Mouse (Mus musculus) embryonic fibroblast, embryonic 13.5 days (primary cell): ENCODE data around the gene Eps15l1. TPM values are rescaled to one million over a fixed set of nuclear protein-coding genes. Genes with fewer than 3 reads are reported as not detected.

ENCODE experiments used
- H3K27ac ChIP-seq: 2 replicates; pipeline ENCODE4 v1.5.1; 2012; ENCODE audit warnings: low read length, control low read depth, inconsistent platforms; ENCODE audit not compliant: insufficient read depth
- H3K4me1 ChIP-seq: 2 replicates; pipeline ENCODE4 v1.6.1; 2011; ENCODE audit warnings: low read length; ENCODE audit not compliant: control insufficient read depth, insufficient read depth
- H3K4me3 ChIP-seq: 2 replicates; pipeline ENCODE4 v1.5.1; 2011; ENCODE audit warnings: mild to moderate bottlenecking, control low read depth, low read length; ENCODE audit not compliant: insufficient read depth
- CTCF ChIP-seq: IDR thresholded peaks from 2 replicates; pipeline ENCODE4 v1.5.1; 2011; ENCODE audit warnings: mild to moderate bottlenecking, control low read depth, low read length, moderate library complexity, borderline replicate concordance; ENCODE audit not compliant: insufficient read depth
- POLR2A ChIP-seq: IDR thresholded peaks from 2 replicates; pipeline ENCODE4 v1.6.1; 2011; ENCODE audit warnings: low read depth, mild to moderate bottlenecking, control low read depth, low read length, moderate library complexity
- polyA plus RNA-seq: library from polyadenylated mRNA; stranded (reverse); fragments of >200 nt; gene quantifications from 2 replicates; pipeline ENCODE4 v1.2.4, GENCODE M21; 2011; ENCODE audit warnings: low read depth; ENCODE audit not compliant: missing spikeins, insufficient read length

Gene Eps15l1
- polyA plus RNA-seq, 1 experiment: 65.0 TPM

- TF ChIP-seq POLR2A: no peak
- TF ChIP-seq CTCF: no peak
- no peak overlapping the region for H3K4me3 ChIP-seq
- H3K27ac ChIP-seq: no peak overlapping the region
- H3K4me1 ChIP-seq: peaks cover 9% of the 10 kb centered on the region
Observed at GRCm38 (mm10) chr8:72418073-72418472, 3.2 kb downstream of the Eps15l1 start.

- no peak overlapping the region for H3K4me3 ChIP-seq
- peaks cover 9% of the 10 kb centered on the region for H3K4me1 ChIP-seq
- H3K27ac ChIP-seq: no peak overlapping the region
- no peak for TF ChIP-seq POLR2A
- TF ChIP-seq CTCF: no peak
Observed at GRCm38 (mm10) chr8:72415252-72415651, 6.0 kb downstream of the Eps15l1 start.

- Histone ChIP-seq H3K4me3 (no peak overlapping the region), H3K4me1 (peaks cover 6% of the 10 kb centered on the region), H3K27ac (no peak overlapping the region)
- no peak for TF ChIP-seq POLR2A
- TF ChIP-seq CTCF: no peak
Observed at GRCm38 (mm10) chr8:72413839-72414238, 7.4 kb downstream of the Eps15l1 start.

- Histone ChIP-seq H3K27ac (0 out of 2 replicates have a peak overlapping the region, but pooled peaks have one; percentile 3), H3K4me3 (no peak overlapping the region), H3K4me1 (peaks cover 3% of the 10 kb centered on the region)
- TF ChIP-seq CTCF: no peak
- TF ChIP-seq POLR2A: no peak
Observed at GRCm38 (mm10) chr8:72409443-72409842, 11.8 kb downstream of the Eps15l1 start.

GRCm38 (mm10) chr8:72407878-72408277, 13.4 kb downstream of the Eps15l1 start:
- peak overlapping the region; percentile 28 for H3K27ac ChIP-seq
- H3K4me1 ChIP-seq: peaks cover 5% of the 10 kb centered on the region; the same call in 1 of the 2 replicates
- no peak overlapping the region for H3K4me3 ChIP-seq
- TF ChIP-seq CTCF: no peak
- no peak for TF ChIP-seq POLR2A

- H3K4me3 ChIP-seq: no peak overlapping the region
- TF ChIP-seq POLR2A (no peak), CTCF (no peak)
- no peak overlapping the region for H3K27ac ChIP-seq
Observed at GRCm38 (mm10) chr8:72402981-72403380, 18.3 kb downstream of the Eps15l1 start.

GRCm38 (mm10) chr8:72401381-72401780, 19.9 kb downstream of the Eps15l1 start:
- no peak overlapping the region for H3K4me3 ChIP-seq
- 0 out of 2 replicates have a peak, but pooled peaks cover 5% of the 10 kb centered on the region for H3K4me1 ChIP-seq
- H3K27ac ChIP-seq: no peak overlapping the region
- no peak for TF ChIP-seq CTCF
- TF ChIP-seq POLR2A: no peak

More at GRCm38 (mm10) chr8:72402981-72403380, 18.3 kb downstream of the Eps15l1 start:
- peaks cover 5% of the 10 kb centered on the region; the same call in 1 of the 2 replicates for H3K4me1 ChIP-seq

GRCm38 (mm10) chr8:72385737-72386136, 35.5 kb downstream of the Eps15l1 start:
- TF ChIP-seq POLR2A: no peak
- TF ChIP-seq CTCF: no peak
- H3K27ac ChIP-seq: no peak overlapping the region
- H3K4me1 ChIP-seq: no peaks in the 10 kb centered on the region
- H3K4me3 ChIP-seq: no peak overlapping the region

- Histone ChIP-seq H3K4me3 (no peak overlapping the region), H3K27ac (no peak overlapping the region), H3K4me1 (no peaks in the 10 kb centered on the region)
- peak; percentile 14; the same call in 1 of the 2 replicates for TF ChIP-seq CTCF
- TF ChIP-seq POLR2A: no peak
Observed at GRCm38 (mm10) chr8:72382395-72382794, 38.9 kb downstream of the Eps15l1 start.

GRCm38 (mm10) chr8:72380656-72381055, 40.6 kb downstream of the Eps15l1 start:
- no peak overlapping the region for H3K4me3 ChIP-seq
- no peak overlapping the region for H3K27ac ChIP-seq
- no peak for TF ChIP-seq CTCF
- TF ChIP-seq POLR2A: no peak
- H3K4me1 ChIP-seq: no peaks in the 10 kb centered on the region
